Mouse (Mus musculus) thymus, adult 18-20 months (tissue): ENCODE data around the gene Jmjd6.

Source experiments
- DNase-seq, 2 experiments: peaks; one replicate each; pipeline ENCODE4 v3.0.0; 2022; ENCODE audit warnings: mixed read lengths in 2 of 2

The Jmjd6 gene

DNA sequence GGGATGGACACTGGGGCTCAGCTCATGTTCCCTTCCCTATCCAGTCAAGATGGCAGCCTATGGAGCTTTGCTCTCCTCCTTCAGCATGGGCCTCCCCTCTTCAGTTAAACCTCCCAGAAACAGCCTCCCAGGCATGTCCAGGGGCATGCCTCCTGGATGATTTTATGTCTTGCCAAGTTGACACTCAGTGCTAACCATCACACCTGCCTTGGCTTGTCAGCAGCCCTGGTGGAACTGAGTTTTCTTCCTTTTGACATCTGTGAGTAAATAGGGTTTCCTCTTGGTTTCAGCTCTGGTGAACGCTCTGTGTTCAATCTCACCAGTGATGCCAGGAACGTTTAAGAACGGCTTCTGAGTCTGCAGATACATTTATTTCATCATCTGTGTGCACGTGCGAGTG is 40.5 kb downstream of the Jmjd6 start:
- DNase-seq, result no peak

DNA sequence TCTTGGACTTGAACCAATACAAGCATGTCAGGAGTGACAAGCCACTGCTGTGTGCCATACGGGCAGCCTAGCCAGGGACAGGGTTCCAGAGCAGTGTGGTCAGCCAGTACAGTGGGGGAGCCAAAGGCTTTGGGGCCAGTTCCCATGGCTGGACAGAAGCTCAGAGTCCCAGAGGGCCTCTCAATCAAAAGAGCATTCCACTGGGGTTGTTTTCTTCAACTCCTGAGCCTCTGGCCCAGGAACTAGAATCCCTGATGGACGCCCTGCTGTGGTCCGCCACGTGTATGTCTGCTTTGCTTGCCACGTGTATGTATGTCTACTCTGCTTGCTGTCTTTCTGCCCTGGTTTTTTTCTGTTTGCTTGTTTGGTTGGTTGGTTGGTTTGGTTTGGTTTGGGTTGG is 42.1 kb downstream of the Jmjd6 start:
- DNase-seq, result no peak

DNA sequence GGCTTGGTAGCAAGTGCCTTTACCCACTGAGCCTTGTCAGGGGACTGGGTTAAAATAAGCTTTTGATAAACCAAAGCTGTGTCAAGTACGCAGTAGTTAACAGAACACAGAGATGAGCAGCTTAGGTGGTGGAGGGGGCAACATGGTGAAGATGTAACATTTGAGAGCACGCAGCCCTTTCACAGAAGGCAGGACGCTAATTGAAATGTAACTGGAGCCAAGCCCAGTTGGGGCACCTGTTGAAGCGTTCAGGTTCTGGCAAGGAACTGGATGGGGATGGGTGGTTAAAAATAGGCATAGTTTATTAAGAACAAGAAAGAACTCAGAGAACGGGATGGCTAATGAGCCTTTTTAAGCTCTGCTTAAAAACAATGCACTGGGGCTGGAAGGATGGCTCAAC is 43.9 kb downstream of the Jmjd6 start:
- no peak for DNase-seq
